ENCODE assay signal across 21 mouse cellular contexts in the genomic region with DNA sequence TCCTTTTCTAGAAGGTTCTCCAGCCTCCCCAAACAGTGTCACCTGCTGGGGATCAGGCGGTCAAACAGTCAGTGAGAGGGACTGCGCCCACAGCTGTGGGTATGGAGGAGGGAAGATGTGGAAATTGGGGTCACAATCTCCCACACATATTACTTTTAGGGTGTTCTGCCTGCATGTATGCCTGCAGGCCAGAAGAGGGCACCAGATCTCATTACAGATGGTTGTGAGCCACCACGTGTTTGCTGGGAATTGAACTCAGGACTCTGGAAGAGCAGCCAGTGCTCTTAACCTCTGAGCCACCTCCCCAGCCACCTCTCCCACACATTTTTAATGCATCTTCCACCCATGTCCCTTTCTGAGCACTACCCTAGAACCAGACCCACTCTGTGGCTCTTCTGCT.
DNase-seq lines count a peak whose midpoint lies in the region; ATAC-seq and TF ChIP-seq lines count a peak whose summit lies in the region.
"Had no signal": no experiment of that assay in that cellular context is flagged by ENCODE, and none has a peak within 500 bp of the region (broad histone marks: within the 10 kb centered on the region; RNA-seq: fewer than 3 reads in every experiment).

No protein-coding gene starts in this region.

- H3K36me3 ChIP-seq in heart, adult 2 months (ENCODE audit: control insufficient read depth, insufficient read depth, low read length): no peaks in the 10 kb centered on the region
- H3K36me3 ChIP-seq in liver, adult 2 months (ENCODE audit: control insufficient read depth, insufficient read depth, low read length): no peaks in the 10 kb centered on the region
- H3K36me3 ChIP-seq in midbrain, postnatal 0 days (ENCODE audit: insufficient read depth, low read length): no peaks in the 10 kb centered on the region
- H3K36me3 ChIP-seq in midbrain, embryonic 11.5 days (ENCODE audit: control insufficient read depth, insufficient read depth, low read length): no peaks in the 10 kb centered on the region
- H3K36me3 ChIP-seq in MEL (ENCODE audit: control insufficient read depth in 1 of 2, insufficient read depth in 2 of 2, low read length in 2 of 2): no peaks in the 10 kb centered on the region; a peak in 1 of 4 replicates
- H3K36me3 ChIP-seq: forebrain, embryonic 15.5 days had no signal

- H3K9me3 ChIP-seq in midbrain, postnatal 0 days (ENCODE audit: low read length): no peaks in the 10 kb centered on the region
- no peaks in the 10 kb centered on the region for H3K9me3 ChIP-seq in midbrain, embryonic 11.5 days (ENCODE audit: control insufficient read depth, low read length)
- no peaks in the 10 kb centered on the region for H3K9me3 ChIP-seq in MEL (replicated peaks; ENCODE audit: insufficient read depth, low read length)
- H3K9me3 ChIP-seq: embryonic facial prominence, embryonic 15.5 days; forebrain, embryonic 15.5 days; hindbrain, embryonic 13.5 days; limb, embryonic 12.5 days had no signal

- H3K27me3 ChIP-seq in heart, adult 2 months (ENCODE audit: control insufficient read depth, insufficient read depth, low read length): no peaks in the 10 kb centered on the region
- no peaks in the 10 kb centered on the region for H3K27me3 ChIP-seq in liver, adult 2 months (ENCODE audit: control insufficient read depth, insufficient read depth, low read length)
- no peaks in the 10 kb centered on the region for H3K27me3 ChIP-seq in midbrain, postnatal 0 days (ENCODE audit: insufficient read depth, low read length)
- H3K27me3 ChIP-seq in midbrain, embryonic 11.5 days (ENCODE audit: control insufficient read depth, insufficient read depth, low read length): peaks cover 9% of the 10 kb centered on the region
- H3K27me3 ChIP-seq in MEL (ENCODE audit: control insufficient read depth in 1 of 2, insufficient read depth in 2 of 2, low read length in 2 of 2): no peaks in the 10 kb centered on the region
- H3K27me3 ChIP-seq: forebrain, embryonic 15.5 days had no signal

- no peaks in the 10 kb centered on the region for H3K4me1 ChIP-seq in heart, adult 2 months (ENCODE audit: control insufficient read depth, insufficient read depth, low read length)
- no peaks in the 10 kb centered on the region for H3K4me1 ChIP-seq in liver, adult 2 months (ENCODE audit: control insufficient read depth, insufficient read depth, low read length)
- peaks cover 8% of the 10 kb centered on the region; the same call in 1 of the 2 replicates for H3K4me1 ChIP-seq in midbrain, postnatal 0 days (ENCODE audit: insufficient read depth, low read length)
- H3K4me1 ChIP-seq in midbrain, embryonic 11.5 days (ENCODE audit: control insufficient read depth, insufficient read depth, low read length): peaks cover 13% of the 10 kb centered on the region
- H3K4me1 ChIP-seq in MEL (ENCODE audit: control insufficient read depth in 1 of 2, insufficient read depth in 2 of 2, low read length in 2 of 2): no peaks in the 10 kb centered on the region
- H3K4me1 ChIP-seq: limb, embryonic 12.5 days had no signal

- TF ChIP-seq CTCF in heart, adult 2 months (IDR thresholded peaks at IDR 0.05): peak; percentile 48
- TF ChIP-seq CTCF in liver, adult 2 months (IDR thresholded peaks at IDR 0.05; ENCODE audit: low read depth, low read length): 0 out of 2 replicates have a peak, but pooled peaks have one; percentile 9
- peak; percentile 42 for TF ChIP-seq CTCF in midbrain, postnatal 0 days (IDR thresholded peaks at IDR 0.05)
- TF ChIP-seq CTCF in MEL (IDR thresholded peaks at IDR 0.05 in 2 of 3, conservative IDR thresholded peaks at IDR 0.05 in 1 of 3; ENCODE audit: control insufficient read depth in 1 of 3, insufficient read depth in 1 of 3, low read depth in 2 of 3, low read length in 3 of 3, poor library complexity in 1 of 3, severe bottlenecking in 1 of 3): peak in 2 of 3 experiments; percentile 32 to 34; a peak in 4 of 6 replicates

- WGBS in heart, adult 2 months: 70% methylated on average over 3 of the region's 3 CpGs
- 87% methylated on average over 3 of the region's 3 CpGs for WGBS in liver, adult 2 months
- 84% methylated on average over 3 of the region's 3 CpGs for WGBS in midbrain, postnatal 0 days
- 76% methylated on average over 3 of the region's 3 CpGs for WGBS in midbrain, embryonic 11.5 days

- TF ChIP-seq EP300 in heart, adult 2 months (IDR thresholded peaks at IDR 0.05; ENCODE audit: insufficient read depth, low read depth, low read length): no peak
- TF ChIP-seq EP300 in MEL (IDR thresholded peaks at IDR 0.05; ENCODE audit: low read depth in 1 of 2, low read length in 2 of 2): no peak

- intact Hi-C loops in heart, adult 2 months (cut with DNase I): no loop called here
- intact Hi-C loops in heart, postnatal 10 days (cut with DNase I): no loop called here

- no peak for ATAC-seq in midbrain, postnatal 0 days (ENCODE audit: low FRiP score)
- ATAC-seq in midbrain, embryonic 11.5 days (ENCODE audit: low FRiP score): no peak
- ATAC-seq: forebrain, embryonic 15.5 days; midbrain, embryonic 16.5 days had no signal

- DNase-seq in heart, adult 2 months: no peak
- DNase-seq in heart, postnatal 10 days: no peak
- no peak for DNase-seq in liver, adult 2 months (ENCODE audit: extremely low read depth, low read depth, low spot score)
- DNase-seq in liver (no peak), MEL (ENCODE audit: low read depth, low spot score) (no peak)
- DNase-seq in midbrain, postnatal 0 days (ENCODE audit: low spot score): no peak
- no peak for DNase-seq in midbrain, embryonic 11.5 days (ENCODE audit: low spot score, missing footprints)
- DNase-seq in layer of hippocampus, adult 8-10 months (ENCODE audit: low spot score in 2 of 2): no peak
- DNase-seq: adrenal gland, postnatal 14 days; cerebellum, adult 8-10 months; gastrocnemius, postnatal 14 days; heart, postnatal 36 days; kidney, adult 8-10 months; kidney, postnatal 36 days; thymus, adult 18-20 months had no signal

- H3K4me2 ChIP-seq in midbrain, postnatal 0 days (ENCODE audit: low read depth, low read length, poor library complexity, severe bottlenecking): no peak overlapping the region
- H3K4me2 ChIP-seq in midbrain, embryonic 11.5 days: no peak overlapping the region
- H3K4me2 ChIP-seq: embryonic facial prominence, embryonic 15.5 days; forebrain, embryonic 15.5 days; hindbrain, embryonic 13.5 days; limb, embryonic 12.5 days had no signal

- no peak overlapping the region for H3K27ac ChIP-seq in heart, adult 2 months
- H3K27ac ChIP-seq in liver, adult 2 months (replicated peaks; ENCODE audit: insufficient read depth, low read depth, low read length): no peak overlapping the region
- H3K27ac ChIP-seq in midbrain, postnatal 0 days (ENCODE audit: low read depth, low read length): no peak overlapping the region
- no peak overlapping the region for H3K27ac ChIP-seq in midbrain, embryonic 11.5 days (ENCODE audit: low read depth, low read length)
- H3K27ac ChIP-seq in MEL (ENCODE audit: control insufficient read depth, low read depth, low read length): no peak overlapping the region
- H3K27ac ChIP-seq: embryonic facial prominence, embryonic 15.5 days; forebrain, embryonic 15.5 days; hindbrain, embryonic 13.5 days; limb, embryonic 12.5 days; macrophage had no signal

- no peak overlapping the region for H3K9ac ChIP-seq in heart, adult 2 months (ENCODE audit: low read depth, low read length)
- no peak overlapping the region for H3K9ac ChIP-seq in liver, adult 2 months (ENCODE audit: low read depth, low read length)
- H3K9ac ChIP-seq in midbrain, postnatal 0 days (replicated peaks; ENCODE audit: low read length, poor library complexity, severe bottlenecking): no peak overlapping the region
- H3K9ac ChIP-seq in midbrain, embryonic 11.5 days (ENCODE audit: low read length): no peak overlapping the region
- no peak overlapping the region for H3K9ac ChIP-seq in MEL (ENCODE audit: control insufficient read depth, low read depth, low read length, poor library complexity, severe bottlenecking)
- H3K9ac ChIP-seq: embryonic facial prominence, embryonic 15.5 days; forebrain, embryonic 15.5 days; hindbrain, embryonic 13.5 days; limb, embryonic 12.5 days had no signal

- no peak for TF ChIP-seq POLR2A in heart, adult 2 months (IDR thresholded peaks at IDR 0.05; ENCODE audit: insufficient read depth, low read depth, low read length)
- TF ChIP-seq POLR2A in liver, adult 2 months (IDR thresholded peaks at IDR 0.05; ENCODE audit: extremely low read depth, insufficient read depth, low read length): no peak
- TF ChIP-seq POLR2A in MEL (IDR thresholded peaks at IDR 0.05; ENCODE audit: control insufficient read depth in 1 of 2, insufficient read depth in 1 of 2, low read depth in 1 of 2, low read length in 2 of 2, poor library complexity in 1 of 2): no peak

- no peak overlapping the region for H3K4me3 ChIP-seq in heart, adult 2 months
- H3K4me3 ChIP-seq in liver, adult 2 months (ENCODE audit: insufficient read depth, low read depth, low read length): no peak overlapping the region
- H3K4me3 ChIP-seq in midbrain, postnatal 0 days (ENCODE audit: low read depth, low read length): no peak overlapping the region
- H3K4me3 ChIP-seq in midbrain, embryonic 11.5 days (ENCODE audit: low read depth, low read length): no peak overlapping the region
- H3K4me3 ChIP-seq in MEL (ENCODE audit: control insufficient read depth in 1 of 2, insufficient read depth in 1 of 2, low read depth in 2 of 2, low read length in 2 of 2): no peak overlapping the region
- H3K4me3 ChIP-seq: embryonic facial prominence, embryonic 15.5 days; forebrain, embryonic 15.5 days; hindbrain, embryonic 13.5 days; limb, embryonic 12.5 days had no signal

- TF ChIP-seq RAD21 in MEL (IDR thresholded peaks at IDR 0.05; ENCODE audit: low read depth, low read length): no peak; the same call in 1 of the 2 replicates

- H3K79me2 ChIP-seq in heart, adult 2 months (replicated peaks; ENCODE audit: control insufficient read depth, insufficient read depth, low read length): no peaks in the 10 kb centered on the region
- no peaks in the 10 kb centered on the region for H3K79me2 ChIP-seq in liver, adult 2 months (ENCODE audit: control insufficient read depth, insufficient read depth, low read length)
- no peaks in the 10 kb centered on the region for H3K79me2 ChIP-seq in MEL (ENCODE audit: control insufficient read depth, insufficient read depth, low read length, poor library complexity)

TF ChIP-seq in MEL, 35 proteins besides CTCF, POLR2A, EP300 and RAD21:
- TF ChIP-seq SMC3 (IDR thresholded peaks at IDR 0.05; ENCODE audit: low read depth, low read length): peak; percentile 29
- TF ChIP-seq MYC (IDR thresholded peaks at IDR 0.05; ENCODE audit: low read depth, low read length): 0 out of 2 replicates have a peak, but pooled peaks have one; percentile 39
- TF ChIP-seq ZC3H11A (IDR thresholded peaks at IDR 0.05; ENCODE audit: low read depth, low read length): no peak
